Mouse (Mus musculus) bone marrow, adult 2 months (tissue): ENCODE results near the gene Srrm3. TPM values are rescaled to one million over a fixed set of nuclear protein-coding genes. Genes with fewer than 3 reads are reported as not detected.

ENCODE experiments used
- H3K27ac ChIP-seq: fragments of 200-500 bp; 2 replicates; pipeline ENCODE4 v1.5.1; 2012; ENCODE audit warnings: low read depth, mild to moderate bottlenecking, control low read depth, inconsistent platforms, low read length; ENCODE audit not compliant: control insufficient read depth, poor library complexity, insufficient read depth
- H3K4me1 ChIP-seq: fragments of 200-500 bp; 2 replicates; pipeline ENCODE4 v1.6.1; 2011; ENCODE audit warnings: low read length; ENCODE audit not compliant: control insufficient read depth, insufficient read depth
- H3K4me3 ChIP-seq: fragments of 200-500 bp; replicated peaks from 2 replicates; pipeline ENCODE3; 2011; ENCODE audit warnings: mild to moderate bottlenecking, low read depth, low read length, control low read depth; ENCODE audit not compliant: control insufficient read depth
- CTCF ChIP-seq: fragments of 200-500 bp; IDR thresholded peaks from 2 replicates; pipeline ENCODE4 v1.5.1; 2011; ENCODE audit warnings: low read length, control low read depth; ENCODE audit not compliant: control insufficient read depth, insufficient read depth
- POLR2A ChIP-seq: fragments of 200-500 bp; IDR thresholded peaks from 2 replicates; pipeline ENCODE4 v1.6.1; 2011; ENCODE audit warnings: low read depth, mild to moderate bottlenecking, control low read depth, low read length, borderline replicate concordance; ENCODE audit not compliant: control insufficient read depth
- WGBS: fragments of 180-500 bp; shearing (Covaris S2); methylation state at CpG from one replicate; pipeline ENCODE4 v1.1.7; 2018; 5-methylcytosine and 5-hydroxymethylcytosine counted together
- polyA plus RNA-seq: library from polyadenylated mRNA; stranded (reverse); fragments of >200 nt; gene quantifications from 2 replicates; pipeline ENCODE4 v1.2.4, GENCODE M21; 2011; ENCODE audit warnings: low replicate concordance; ENCODE audit not compliant: missing spikeins, insufficient read depth, insufficient read length

Srrm3 gene
- polyA plus RNA-seq, 1 experiment, result not detected

- TF ChIP-seq POLR2A (peak; percentile 99), CTCF (no peak)
- 2% methylated on average over 70 of the region's 70 CpGs for WGBS
- Histone ChIP-seq H3K4me3 (peak within 1 kb of the TSS; percentile 94), H3K27ac (peak within 1 kb of the TSS; percentile 97), H3K4me1 (peaks cover 9% of the 10 kb centered on the region)
Observed at GRCm38 (mm10) chr5:135778471-135779445, 27.9 kb upstream of the Srrm3 start, which contains the start of gene Mdh2. TSS of gene Mdh2 (plus strand) at chr5:135778480.

GRCm38 (mm10) chr5:135780331-135780730 lies 26.4 kb upstream of the Srrm3 start:
- TF ChIP-seq POLR2A (no peak), CTCF (no peak)
- H3K4me1 ChIP-seq, result peaks cover 4% of the 10 kb centered on the region
- 18% methylated on average over 8 of the region's 8 CpGs for WGBS
- no peak overlapping the region for H3K4me3 ChIP-seq
- H3K27ac ChIP-seq, result no peak overlapping the region

- TF ChIP-seq POLR2A (no peak), CTCF (no peak)
- Histone ChIP-seq H3K27ac (no peak overlapping the region), H3K4me1 (peaks cover 2% of the 10 kb centered on the region), H3K4me3 (no peak overlapping the region)
- WGBS, result 84% methylated on average over 4 of the region's 4 CpGs
Observed at GRCm38 (mm10) chr5:135782901-135783300, 23.8 kb upstream of the Srrm3 start.

- peak; percentile 93 for TF ChIP-seq CTCF
- no peak for TF ChIP-seq POLR2A
- Histone ChIP-seq H3K4me3 (peak overlapping the region; percentile 38), H3K4me1 (no peaks in the 10 kb centered on the region), H3K27ac (no peak overlapping the region)
- 22% methylated on average over 20 of the region's 20 CpGs for WGBS
Observed at GRCm38 (mm10) chr5:135793996-135794858, 12.5 kb upstream of the Srrm3 start.

- 18% methylated on average over 5 of the region's 5 CpGs for WGBS
- TF ChIP-seq POLR2A (no peak), CTCF (no peak)
- Histone ChIP-seq H3K27ac (no peak overlapping the region), H3K4me3 (no peak overlapping the region), H3K4me1 (no peaks in the 10 kb centered on the region)
Observed at GRCm38 (mm10) chr5:135794859-135795181, 11.9 kb upstream of the Srrm3 start.

- no peak overlapping the region for H3K4me3 ChIP-seq
- no peaks in the 10 kb centered on the region for H3K4me1 ChIP-seq
- no peak overlapping the region for H3K27ac ChIP-seq
- TF ChIP-seq CTCF (peak; percentile 38; the same call in 1 of the 2 replicates), POLR2A (no peak)
- 44% methylated on average over 4 of the region's 4 CpGs for WGBS
Observed at GRCm38 (mm10) chr5:135799746-135800145, 6.9 kb upstream of the Srrm3 start.

GRCm38 (mm10) chr5:135800927-135801326 lies 5.8 kb upstream of the Srrm3 start:
- H3K4me3 ChIP-seq, result no peak overlapping the region
- 7% methylated on average over 6 of the region's 6 CpGs for WGBS
- H3K4me1 ChIP-seq, result no peaks in the 10 kb centered on the region
- H3K27ac ChIP-seq, result no peak overlapping the region
- TF ChIP-seq CTCF (no peak), POLR2A (no peak)

- TF ChIP-seq CTCF, result no peak
- H3K4me3 ChIP-seq, result no peak overlapping the region
- WGBS, result 81% methylated on average over 8 of the region's 8 CpGs
- H3K4me1 ChIP-seq, result no peaks in the 10 kb centered on the region
- no peak overlapping the region for H3K27ac ChIP-seq
Observed at GRCm38 (mm10) chr5:135802641-135803040, 4.0 kb upstream of the Srrm3 start.

- TF ChIP-seq CTCF (0 out of 2 replicates have a peak, but pooled peaks have one; percentile 28), POLR2A (no peak)
- 55% methylated on average over 4 of the region's 4 CpGs for WGBS
- Histone ChIP-seq H3K4me1 (no peaks in the 10 kb centered on the region), H3K27ac (no peak overlapping the region), H3K4me3 (no peak overlapping the region)
Observed at GRCm38 (mm10) chr5:135803135-135803534, 3.6 kb upstream of the Srrm3 start.
